Mouse (Mus musculus): ENCODE measurements around the gene Anp32a.

The Anp32a gene

GRCm38 (mm10) chr9:62346388-62346679 is 5.2 kb downstream of the Anp32a start:
- no peak for DNase-seq (ENCODE audit: low spot score)

GRCm38 (mm10) chr9:62347201-62347600 is 6.1 kb downstream of the Anp32a start:
- no peak for DNase-seq (ENCODE audit: low spot score)

- no peak for DNase-seq (ENCODE audit: low spot score)
Observed at GRCm38 (mm10) chr9:62348050-62348449, 7.0 kb downstream of the Anp32a start.

GRCm38 (mm10) chr9:62348467-62348985 is 7.4 kb downstream of the Anp32a start:
- DNase-seq (ENCODE audit: low spot score), result no peak

GRCm38 (mm10) chr9:62349250-62349649 is 8.2 kb downstream of the Anp32a start:
- DNase-seq (ENCODE audit: low spot score), result no peak

GRCm38 (mm10) chr9:62350721-62351120 is 9.6 kb downstream of the Anp32a start:
- no peak for DNase-seq (ENCODE audit: low spot score)

- no peak for DNase-seq (ENCODE audit: low spot score)
Observed at GRCm38 (mm10) chr9:62351200-62351599, 10.1 kb downstream of the Anp32a start.

- DNase-seq (ENCODE audit: low spot score), result no peak
Observed at GRCm38 (mm10) chr9:62353784-62354183, 12.7 kb downstream of the Anp32a start.

- DNase-seq (ENCODE audit: low spot score), result no peak
Observed at GRCm38 (mm10) chr9:62354838-62355719, 14.0 kb downstream of the Anp32a start.

GRCm38 (mm10) chr9:62355763-62356162 is 14.7 kb downstream of the Anp32a start:
- no peak for DNase-seq (ENCODE audit: low spot score)

- no peak for DNase-seq (ENCODE audit: low spot score)
Observed at GRCm38 (mm10) chr9:62357593-62357992, 16.5 kb downstream of the Anp32a start.

GRCm38 (mm10) chr9:62358851-62359250 is 17.8 kb downstream of the Anp32a start:
- no peak for DNase-seq (ENCODE audit: low spot score)

GRCm38 (mm10) chr9:62360889-62361288 is 19.8 kb downstream of the Anp32a start:
- no peak for DNase-seq (ENCODE audit: low spot score)

- no peak for DNase-seq (ENCODE audit: low spot score)
Observed at GRCm38 (mm10) chr9:62362835-62363385, 21.8 kb downstream of the Anp32a start.

- DNase-seq (ENCODE audit: low spot score), result peak; percentile 55
Observed at GRCm38 (mm10) chr9:62363619-62364018, 22.5 kb downstream of the Anp32a start.

- no peak for DNase-seq (ENCODE audit: low spot score)
Observed at GRCm38 (mm10) chr9:62364216-62364615, 23.1 kb downstream of the Anp32a start.

GRCm38 (mm10) chr9:62364831-62365230 is 23.7 kb downstream of the Anp32a start:
- DNase-seq (ENCODE audit: low spot score), result no peak

- DNase-seq (ENCODE audit: low spot score), result no peak
Observed at GRCm38 (mm10) chr9:62365326-62366080, 24.4 kb downstream of the Anp32a start.

GRCm38 (mm10) chr9:62366478-62367458 is 25.7 kb downstream of the Anp32a start:
- no peak for DNase-seq (ENCODE audit: low spot score)

GRCm38 (mm10) chr9:62367510-62368071 is 26.5 kb downstream of the Anp32a start:
- no peak for DNase-seq (ENCODE audit: low spot score)

- DNase-seq (ENCODE audit: low spot score), result no peak
Observed at GRCm38 (mm10) chr9:62368256-62368905, 27.3 kb downstream of the Anp32a start.

Data from urinary bladder, postnatal 10 days (tissue).